Mouse (Mus musculus): ENCODE measurements around the gene Cdc34. TPM values are rescaled to one million over a fixed set of nuclear protein-coding genes. Genes with fewer than 3 reads are reported as not detected.
A peak's percentile ranks its signal among the peaks of the same experiment; 100 is the strongest.

The Cdc34 gene
- polyA plus RNA-seq, 1 experiment from 2014 or later = 137 TPM

- WGBS = 75% methylated on average over 2 of the region's 2 CpGs
These were observed 21.7 kb upstream of the Cdc34 start for GRCm38 (mm10) chr10:79660298-79660697.

DNA sequence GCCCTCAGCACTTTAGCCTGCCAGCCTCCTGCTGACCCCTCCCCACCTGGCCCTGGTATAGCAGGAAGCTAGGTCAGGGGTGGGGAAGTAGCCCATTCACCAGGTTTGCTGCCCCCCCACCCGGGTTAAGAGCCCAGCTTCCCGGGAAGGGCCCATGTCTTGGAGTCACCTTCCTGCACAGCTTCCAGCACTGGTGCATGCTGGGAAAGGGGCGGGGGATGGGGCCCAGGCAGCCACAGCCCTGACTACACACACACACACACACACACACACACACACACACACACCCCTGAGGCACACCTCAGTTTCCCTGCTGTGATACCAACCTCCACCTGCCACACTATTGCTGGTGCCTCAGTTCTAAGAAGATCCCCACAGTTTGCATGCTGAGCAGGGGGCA, 20.1 kb upstream of the Cdc34 start:
- no peak overlapping the region for H3K4me3 ChIP-seq (replicated peaks)
- no peaks in the 10 kb centered on the region for H3K36me3 ChIP-seq
- H3K9ac ChIP-seq = no peak overlapping the region
- H3K27me3 ChIP-seq (replicated peaks) = no peaks in the 10 kb centered on the region
- no peak for ATAC-seq
- H3K4me2 ChIP-seq (replicated peaks) = no peak overlapping the region
- no peak overlapping the region for H3K27ac ChIP-seq
- 48% methylated on average over 3 of the region's 3 CpGs for WGBS
- H3K4me1 ChIP-seq (replicated peaks) = peaks cover 6% of the 10 kb centered on the region; the same call in 1 of the 2 replicates
- no peaks in the 10 kb centered on the region for H3K9me3 ChIP-seq

More at GRCm38 (mm10) chr10:79660298-79660697, 21.7 kb upstream of the Cdc34 start:
- H3K9me3 ChIP-seq = no peaks in the 10 kb centered on the region
- peaks cover 6% of the 10 kb centered on the region; the same call in 1 of the 2 replicates for H3K4me1 ChIP-seq (replicated peaks)
- no peak overlapping the region for H3K4me2 ChIP-seq (replicated peaks)
- no peaks in the 10 kb centered on the region; the same call in 1 of the 2 replicates for H3K27me3 ChIP-seq (replicated peaks)
- H3K4me3 ChIP-seq (replicated peaks) = no peak overlapping the region
- ATAC-seq = no peak
- no peak overlapping the region for H3K27ac ChIP-seq
- H3K9ac ChIP-seq = no peak overlapping the region
- no peaks in the 10 kb centered on the region for H3K36me3 ChIP-seq

- H3K9ac ChIP-seq = no peak within 1 kb of the TSS
- H3K4me3 ChIP-seq (replicated peaks) = no peak within 1 kb of the TSS
- no peaks in the 10 kb centered on the region for H3K36me3 ChIP-seq
- H3K27me3 ChIP-seq (replicated peaks) = no peaks in the 10 kb centered on the region
- peak; percentile 21; the same call in 1 of the 2 replicates for ATAC-seq
- 12% methylated on average over 13 of the region's 13 CpGs for WGBS
- peak within 1 kb of the TSS; percentile 5; the same call in 1 of the 2 replicates for H3K4me2 ChIP-seq (replicated peaks)
- H3K9me3 ChIP-seq = no peaks in the 10 kb centered on the region
- H3K4me1 ChIP-seq (replicated peaks) = peaks cover 6% of the 10 kb centered on the region; the same call in 1 of the 2 replicates
- no peak within 1 kb of the TSS for H3K27ac ChIP-seq
These were observed 17.8 kb upstream of the Cdc34 start, which contains the start of gene Madcam1 for GRCm38 (mm10) chr10:79664131-79664665. TSS of gene Madcam1 (plus strand) at chr10:79664559.

- H3K4me3 ChIP-seq (replicated peaks) = no peak overlapping the region
- 82% methylated on average over 8 of the region's 8 CpGs for WGBS
These were observed 16.9 kb upstream of the Cdc34 start for GRCm38 (mm10) chr10:79665051-79665450.

DNA sequence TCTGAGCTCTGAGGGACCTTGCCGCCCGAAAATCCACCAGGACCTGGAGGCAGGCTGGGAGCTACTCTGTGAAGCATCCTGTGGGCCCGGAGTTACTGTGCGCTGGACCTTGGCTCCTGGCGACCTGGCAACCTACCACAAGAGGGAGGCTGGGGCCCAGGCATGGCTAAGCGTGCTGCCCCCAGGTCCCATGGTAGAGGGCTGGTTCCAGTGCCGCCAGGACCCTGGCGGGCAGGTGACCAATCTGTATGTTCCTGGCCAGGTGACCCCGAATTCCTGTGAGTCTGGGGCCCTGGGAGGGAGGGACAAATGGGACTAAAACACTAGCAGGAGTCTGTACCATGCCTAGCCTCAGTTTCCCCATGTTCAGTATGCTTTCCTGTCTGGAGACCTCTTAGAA, 15.5 kb upstream of the Cdc34 start:
- 82% methylated on average over 9 of the region's 9 CpGs for WGBS
- Histone ChIP-seq H3K4me3 (replicated peaks) (no peak overlapping the region), H3K9ac (no peak overlapping the region), H3K36me3 (no peaks in the 10 kb centered on the region), H3K4me2 (replicated peaks) (no peak overlapping the region), H3K9me3 (no peaks in the 10 kb centered on the region), H3K27me3 (replicated peaks) (no peaks in the 10 kb centered on the region), H3K4me1 (replicated peaks) (peaks cover 19% of the 10 kb centered on the region), H3K27ac (no peak overlapping the region)
- ATAC-seq = no peak

More at GRCm38 (mm10) chr10:79665051-79665450, 16.9 kb upstream of the Cdc34 start:
- no peak for ATAC-seq
- Histone ChIP-seq H3K9me3 (no peaks in the 10 kb centered on the region), H3K9ac (no peak overlapping the region), H3K27ac (no peak overlapping the region), H3K27me3 (replicated peaks) (no peaks in the 10 kb centered on the region), H3K4me2 (replicated peaks) (peak overlapping the region; percentile 5; the same call in 1 of the 2 replicates), H3K36me3 (no peaks in the 10 kb centered on the region), H3K4me1 (replicated peaks) (peaks cover 6% of the 10 kb centered on the region; the same call in 1 of the 2 replicates)

GRCm38 (mm10) chr10:79668076-79668475, 13.9 kb upstream of the Cdc34 start:
- no peaks in the 10 kb centered on the region for H3K27me3 ChIP-seq (replicated peaks)
- no peaks in the 10 kb centered on the region for H3K9me3 ChIP-seq
- H3K4me1 ChIP-seq (replicated peaks) = peaks cover 25% of the 10 kb centered on the region
- H3K27ac ChIP-seq = no peak overlapping the region
- H3K4me3 ChIP-seq (replicated peaks) = no peak overlapping the region
- no peak overlapping the region for H3K9ac ChIP-seq
- 72% methylated on average over 5 of the region's 5 CpGs for WGBS
- no peak overlapping the region for H3K4me2 ChIP-seq (replicated peaks)
- no peak for ATAC-seq
- H3K36me3 ChIP-seq = no peaks in the 10 kb centered on the region

DNA sequence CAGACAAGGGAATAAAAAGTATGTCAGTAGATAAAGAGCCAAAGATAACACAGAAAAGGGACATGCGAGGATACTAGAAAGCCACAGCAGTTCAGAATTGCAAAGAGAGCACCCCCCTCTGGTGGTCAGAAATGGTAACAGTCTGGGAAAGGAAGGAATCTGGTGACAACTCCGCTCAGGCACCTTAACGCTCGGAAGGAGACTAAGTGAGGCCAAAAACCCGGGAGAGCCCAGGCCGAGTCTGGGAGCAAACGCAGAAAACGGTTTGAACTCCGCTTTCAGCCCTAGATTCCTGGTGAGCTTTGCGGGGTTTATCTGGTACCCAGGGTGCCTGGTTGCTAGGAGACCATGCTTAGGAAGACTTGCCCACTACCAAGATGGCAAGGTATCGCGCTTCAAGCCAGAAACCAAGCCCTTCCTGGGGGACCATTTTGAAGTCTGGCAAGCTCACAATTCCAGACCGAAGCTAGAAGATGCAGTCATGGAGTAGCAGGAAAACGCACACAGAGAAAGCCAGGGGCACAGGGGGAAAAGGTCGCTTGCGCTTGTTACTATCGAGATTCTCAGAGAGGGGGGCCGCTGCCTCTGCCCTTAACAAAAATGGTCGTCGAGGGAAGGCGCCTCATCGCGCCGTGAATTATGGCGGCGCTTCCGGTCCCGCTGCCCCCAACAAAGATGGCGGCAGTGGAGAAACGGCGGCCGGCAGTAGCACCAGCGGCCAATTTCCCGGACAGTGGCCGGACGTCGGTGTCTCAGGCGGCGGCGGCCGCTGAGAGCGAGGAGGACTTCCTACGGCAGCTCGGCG, 13.0 kb upstream of the Cdc34 start, which contains the start of gene Tpgs1:
Gene Tpgs1, plus strand, starts transcription at position 599 of the 805 bp plus-strand sequence.
- Histone ChIP-seq H3K4me2 (replicated peaks) (peak within 1 kb of the TSS; percentile 74), H3K4me3 (replicated peaks) (peak within 1 kb of the TSS; percentile 87), H3K27ac (peak within 1 kb of the TSS; percentile 90), H3K36me3 (no peaks in the 10 kb centered on the region), H3K4me1 (replicated peaks) (peaks cover 21% of the 10 kb centered on the region), H3K9me3 (no peaks in the 10 kb centered on the region), H3K9ac (peak within 1 kb of the TSS; percentile 75), H3K27me3 (replicated peaks) (no peaks in the 10 kb centered on the region)
- peak; percentile 83 for ATAC-seq
- under 1% methylated on average over 45 of the region's 45 CpGs for WGBS

DNA sequence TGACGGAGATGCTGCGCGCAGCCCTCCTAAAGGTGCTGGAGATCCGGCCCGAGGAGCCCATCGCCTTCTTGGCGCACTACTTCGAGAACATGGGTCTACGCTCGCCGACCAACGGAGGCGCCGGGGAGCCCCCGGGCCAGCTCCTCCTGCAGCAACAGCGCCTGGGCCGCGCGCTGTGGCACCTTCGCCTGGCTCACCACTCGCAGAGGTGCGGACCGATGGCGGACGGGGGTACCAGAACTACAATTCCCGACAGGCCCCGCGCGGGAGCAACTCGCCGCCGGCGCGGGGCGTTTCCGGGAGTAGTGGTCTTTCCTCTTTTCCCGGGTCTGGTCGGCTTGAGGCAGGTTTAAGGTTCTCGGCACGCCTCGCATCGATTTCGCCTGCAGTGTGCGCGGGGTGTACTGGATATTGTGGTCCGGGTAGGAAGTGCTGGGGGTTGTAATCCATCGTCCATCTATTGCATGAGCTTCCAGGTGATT, 12.4 kb upstream of the Cdc34 start:
- Histone ChIP-seq H3K27ac (peak overlapping the region; percentile 90), H3K9ac (peak overlapping the region; percentile 75), H3K9me3 (no peaks in the 10 kb centered on the region), H3K27me3 (replicated peaks) (no peaks in the 10 kb centered on the region), H3K4me3 (replicated peaks) (peak overlapping the region; percentile 87), H3K4me2 (replicated peaks) (peak overlapping the region; percentile 74), H3K4me1 (replicated peaks) (peaks cover 19% of the 10 kb centered on the region), H3K36me3 (no peaks in the 10 kb centered on the region)
- ATAC-seq = peak; percentile 73
- under 1% methylated on average over 47 of the region's 47 CpGs for WGBS

GRCm38 (mm10) chr10:79670071-79670888, 11.7 kb upstream of the Cdc34 start:
- Histone ChIP-seq H3K36me3 (no peaks in the 10 kb centered on the region), H3K27me3 (replicated peaks) (no peaks in the 10 kb centered on the region), H3K9me3 (no peaks in the 10 kb centered on the region), H3K4me3 (replicated peaks) (peak overlapping the region; percentile 87), H3K9ac (peak overlapping the region; percentile 75), H3K4me2 (replicated peaks) (peak overlapping the region; percentile 74), H3K4me1 (replicated peaks) (peaks cover 19% of the 10 kb centered on the region), H3K27ac (peak overlapping the region; percentile 90)
- WGBS = 29% methylated on average over 15 of the region's 15 CpGs
- ATAC-seq = peak; percentile 27

GRCm38 (mm10) chr10:79671396-79672087, 10.5 kb upstream of the Cdc34 start:
- ATAC-seq = no peak
- WGBS = 32% methylated on average over 6 of the region's 6 CpGs
- H3K27me3 ChIP-seq (replicated peaks) = no peaks in the 10 kb centered on the region
- H3K4me1 ChIP-seq (replicated peaks) = peaks cover 19% of the 10 kb centered on the region
- peak overlapping the region; percentile 65 for H3K27ac ChIP-seq
- H3K36me3 ChIP-seq = no peaks in the 10 kb centered on the region
- no peaks in the 10 kb centered on the region for H3K9me3 ChIP-seq
- H3K9ac ChIP-seq = no peak overlapping the region
- peak overlapping the region; percentile 4; the same call in 1 of the 2 replicates for H3K4me3 ChIP-seq (replicated peaks)
- peak overlapping the region; percentile 74 for H3K4me2 ChIP-seq (replicated peaks)

DNA sequence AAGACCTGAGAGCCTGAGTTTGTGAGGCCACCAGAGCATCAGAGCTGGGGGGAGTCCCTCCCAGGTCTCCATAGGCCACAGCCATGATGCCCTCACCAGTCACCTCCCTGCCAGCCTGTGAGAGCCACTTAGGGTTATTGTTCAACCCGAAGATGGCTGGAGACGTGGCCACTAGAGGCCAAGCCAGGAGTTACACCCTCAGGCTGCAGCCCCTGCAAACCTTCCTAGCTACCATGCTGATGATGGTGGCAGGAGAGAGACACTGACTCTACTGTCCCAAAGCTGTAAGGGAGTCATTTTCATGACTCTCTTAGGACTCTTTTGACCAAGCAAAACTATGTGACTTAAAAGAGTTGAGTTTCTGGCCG, 9.9 kb upstream of the Cdc34 start:
- Histone ChIP-seq H3K4me3 (replicated peaks) (no peak overlapping the region), H3K9ac (no peak overlapping the region), H3K27me3 (replicated peaks) (no peaks in the 10 kb centered on the region), H3K4me1 (replicated peaks) (peaks cover 19% of the 10 kb centered on the region), H3K36me3 (no peaks in the 10 kb centered on the region), H3K9me3 (no peaks in the 10 kb centered on the region), H3K27ac (peak overlapping the region; percentile 65; the same call in 1 of the 2 replicates), H3K4me2 (replicated peaks) (peak overlapping the region; percentile 74; the same call in 1 of the 2 replicates)
- ATAC-seq = no peak
- 51% methylated on average over 3 of the region's 3 CpGs for WGBS
